Mouse (Mus musculus): Measurements from ENCODE around the gene Fzd7. TPM values are rescaled to one million over a fixed set of nuclear protein-coding genes. Genes with fewer than 3 reads are reported as not detected.

The Fzd7 gene
- polyA plus RNA-seq (2012; rRNA removed; ENCODE audit: low replicate concordance): 25.7 and 40.3 TPM in 2 replicates

DNA sequence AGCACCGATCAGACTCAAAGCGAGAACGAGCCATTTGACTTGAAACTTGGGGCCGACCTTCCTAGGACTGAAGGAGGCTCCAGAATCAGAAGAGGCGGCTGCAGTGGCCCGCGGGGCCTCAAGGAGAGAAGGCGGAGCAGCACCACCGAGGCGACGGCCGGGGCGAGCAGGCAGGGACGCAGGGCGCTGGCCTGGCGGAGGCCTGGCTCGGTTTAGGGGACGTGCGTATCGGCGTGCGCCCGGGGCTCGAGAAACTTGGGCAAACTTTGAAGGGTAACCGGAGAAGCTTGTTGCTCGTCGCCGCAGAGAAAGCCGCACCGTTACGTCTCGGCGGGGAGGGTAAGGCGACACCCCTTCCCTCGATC is at the start of gene Fzd7:
TSS of gene Fzd7 (plus strand) at position 94 of the 365 bp plus-strand sequence.

DNA sequence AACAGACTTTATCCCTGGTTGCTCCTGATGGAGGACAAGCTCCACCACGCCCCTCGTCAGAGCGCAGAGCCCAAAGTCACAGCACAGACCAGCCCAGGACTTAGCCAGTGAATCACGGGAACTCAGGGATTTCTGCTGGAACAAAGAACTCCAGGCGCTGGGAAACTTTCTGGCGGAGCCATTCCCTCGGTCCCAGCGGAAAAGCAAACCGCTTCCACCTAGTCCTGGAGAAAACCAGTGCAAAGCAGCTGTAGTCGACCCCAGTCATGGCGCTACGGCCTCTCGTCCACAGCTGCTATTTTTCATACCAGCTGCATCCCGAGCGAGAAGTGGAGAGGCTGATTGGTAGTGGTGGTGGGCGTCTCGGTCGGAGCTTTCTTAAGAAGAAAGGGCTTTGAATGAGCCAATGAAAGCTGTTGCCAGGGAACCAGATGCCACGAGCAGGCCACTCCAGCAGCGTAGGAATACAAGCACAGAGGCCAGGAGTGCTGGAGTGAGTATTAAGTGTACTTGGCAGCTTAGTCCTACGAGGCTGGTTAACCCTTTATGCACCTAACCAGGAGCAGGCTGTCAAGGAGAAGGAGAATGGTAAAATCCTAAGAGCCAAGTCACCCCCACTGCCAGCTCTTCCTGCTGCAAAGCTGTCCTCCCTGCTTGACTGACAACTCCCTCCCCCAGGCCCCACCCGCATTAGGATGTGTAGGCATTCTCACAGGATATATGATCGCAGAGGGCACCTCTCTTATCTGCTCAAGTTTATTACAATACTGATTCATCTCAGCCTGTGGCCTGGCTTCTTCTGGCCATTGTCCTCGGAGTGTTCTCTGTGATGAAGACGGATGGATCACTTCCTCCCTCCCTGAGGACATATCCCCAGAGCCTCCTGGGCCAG is 34.0 kb downstream of the Fzd7 start, which contains the start of gene Gm973:
TSS of gene Gm973 (plus strand) at position 239 of the 892 bp plus-strand sequence.

Other genes with a start within 250 kb of the Fzd7 start
- 4.6 and 5.6 TPM in 2 replicates for gene Als2, start 245.2 kb upstream of the Fzd7 start, polyA plus RNA-seq (2012; rRNA removed; ENCODE audit: low replicate concordance)
- gene Cdk15, start 225.5 kb upstream of the Fzd7 start, polyA plus RNA-seq (2012; rRNA removed; ENCODE audit: low replicate concordance): 0.24 and 0.89 TPM in 2 replicates
- gene Gm973, start 33.8 kb downstream of the Fzd7 start, polyA plus RNA-seq (2012; rRNA removed; ENCODE audit: low replicate concordance): 1.0 TPM in 1 of 2 replicates, not detected in the other
- gene Sumo1, start 188.4 kb downstream of the Fzd7 start, polyA plus RNA-seq (2012; rRNA removed; ENCODE audit: low replicate concordance): 7.0 and 17.0 TPM in 2 replicates
- 15.3 and 22.7 TPM in 2 replicates for gene Nop58, start 202.5 kb downstream of the Fzd7 start, polyA plus RNA-seq (2012; rRNA removed; ENCODE audit: low replicate concordance)

Data from mammary gland, adult 2 months (tissue).